Mouse (Mus musculus): ENCODE results near the gene Lypd3. TPM values are rescaled to one million over a fixed set of nuclear protein-coding genes. Genes with fewer than 3 reads are reported as not detected.

Gene Lypd3
- polyA plus RNA-seq, 1 experiment: not detected

GRCm38 (mm10) chr7:24595464-24595863 lies 40.9 kb upstream of the Lypd3 start:
- Histone ChIP-seq H3K4me1 (ENCODE audit: control insufficient read depth) (peaks cover 48% of the 10 kb centered on the region), H3K9me3 (ENCODE audit: control insufficient read depth, low read length) (no peaks in the 10 kb centered on the region), H3K27me3 (ENCODE audit: control insufficient read depth) (peaks cover 2% of the 10 kb centered on the region; the same call in 1 of the 2 replicates), H3K36me3 (ENCODE audit: control insufficient read depth) (no peaks in the 10 kb centered on the region), H3K4me3 (replicated peaks) (no peak overlapping the region)
- TF ChIP-seq TAL1 (IDR thresholded peaks at IDR 0.05; ENCODE audit: low read length) (no peak), GATA1 (IDR thresholded peaks at IDR 0.05; ENCODE audit: low read length) (no peak)

DNA sequence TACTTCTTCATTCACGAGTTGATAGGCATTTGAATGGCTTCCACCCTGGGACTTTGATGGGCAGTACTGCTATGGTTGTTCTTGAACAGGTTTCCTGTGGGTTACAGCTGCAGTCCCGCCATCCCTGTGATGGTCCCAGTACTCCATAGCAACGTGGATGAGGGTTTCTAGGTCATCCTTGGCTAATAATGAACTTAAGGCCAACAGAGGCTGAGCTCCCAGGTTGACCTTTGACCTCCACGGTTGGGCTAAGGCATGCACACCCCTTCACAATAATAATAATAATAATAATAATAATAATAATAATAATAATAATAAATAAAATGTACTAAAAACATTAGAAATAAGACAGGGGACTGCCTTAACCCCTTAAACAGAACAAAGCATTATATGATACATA lies 38.2 kb upstream of the Lypd3 start:
- TF ChIP-seq TAL1 (IDR thresholded peaks at IDR 0.05; ENCODE audit: low read length): no peak
- TF ChIP-seq GATA1 (IDR thresholded peaks at IDR 0.05; ENCODE audit: low read length): no peak
- H3K4me3 ChIP-seq (replicated peaks): no peak overlapping the region
- peaks cover 31% of the 10 kb centered on the region for H3K4me1 ChIP-seq (ENCODE audit: control insufficient read depth)
- no peaks in the 10 kb centered on the region for H3K36me3 ChIP-seq (ENCODE audit: control insufficient read depth)
- H3K27me3 ChIP-seq (ENCODE audit: control insufficient read depth): peaks cover 2% of the 10 kb centered on the region; the same call in 1 of the 2 replicates
- no peaks in the 10 kb centered on the region for H3K9me3 ChIP-seq (ENCODE audit: control insufficient read depth, low read length)

DNA sequence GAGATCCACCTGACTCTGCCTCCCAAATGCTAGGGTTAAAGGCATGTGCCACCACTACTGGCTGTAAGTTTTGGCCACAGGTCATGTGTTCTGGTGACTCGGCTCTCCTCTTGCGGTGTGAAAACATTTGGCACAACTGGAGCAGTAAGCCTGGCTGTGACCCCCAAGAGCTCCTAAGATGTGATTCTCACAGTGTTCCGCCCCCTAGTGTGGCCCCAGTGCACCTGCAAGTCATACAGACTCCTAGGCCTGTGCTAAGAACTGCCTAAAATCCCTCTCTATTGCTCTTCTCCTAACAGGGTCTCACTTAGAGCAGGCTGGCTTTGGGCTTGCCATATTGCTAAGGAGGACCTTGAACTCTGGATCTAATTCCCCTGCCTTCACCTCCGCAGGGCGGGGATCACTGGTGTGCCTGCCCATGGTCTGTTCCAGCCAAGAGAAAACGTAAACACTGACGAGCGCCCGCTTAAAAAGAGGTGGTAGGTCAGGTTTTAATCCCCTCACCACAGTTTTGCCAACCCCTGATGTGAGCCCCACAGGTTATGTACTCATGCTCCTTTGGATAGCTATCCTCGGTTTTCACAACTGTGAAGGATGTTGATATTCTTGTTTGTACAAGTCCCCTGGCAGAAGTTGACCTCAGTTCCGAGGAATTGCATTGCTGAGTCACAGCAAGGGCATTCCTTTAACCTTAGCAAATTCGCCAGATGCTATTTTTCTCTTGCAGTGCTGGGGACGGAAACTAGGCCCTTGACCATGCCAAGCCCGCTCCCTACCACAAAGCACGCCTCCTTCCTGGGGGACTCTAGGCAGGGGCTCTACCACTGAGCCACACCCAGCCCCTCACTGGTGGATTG lies 36.9 kb upstream of the Lypd3 start:
- no peaks in the 10 kb centered on the region for H3K9me3 ChIP-seq (ENCODE audit: control insufficient read depth, low read length)
- peaks cover 3% of the 10 kb centered on the region; the same call in 1 of the 2 replicates for H3K36me3 ChIP-seq (ENCODE audit: control insufficient read depth)
- peaks cover 18% of the 10 kb centered on the region for H3K4me1 ChIP-seq (ENCODE audit: control insufficient read depth)
- H3K27me3 ChIP-seq (ENCODE audit: control insufficient read depth): peaks cover 2% of the 10 kb centered on the region; the same call in 1 of the 2 replicates
- H3K4me3 ChIP-seq (replicated peaks): no peak overlapping the region
- TF ChIP-seq GATA1 (IDR thresholded peaks at IDR 0.05; ENCODE audit: low read length) (no peak), TAL1 (IDR thresholded peaks at IDR 0.05; ENCODE audit: low read length) (no peak)

GRCm38 (mm10) chr7:24600941-24601597 lies 35.3 kb upstream of the Lypd3 start:
- TF ChIP-seq TAL1 (IDR thresholded peaks at IDR 0.05; ENCODE audit: low read length): no peak
- no peak for TF ChIP-seq GATA1 (IDR thresholded peaks at IDR 0.05; ENCODE audit: low read length)
- no peak overlapping the region for H3K4me3 ChIP-seq (replicated peaks)

DNA sequence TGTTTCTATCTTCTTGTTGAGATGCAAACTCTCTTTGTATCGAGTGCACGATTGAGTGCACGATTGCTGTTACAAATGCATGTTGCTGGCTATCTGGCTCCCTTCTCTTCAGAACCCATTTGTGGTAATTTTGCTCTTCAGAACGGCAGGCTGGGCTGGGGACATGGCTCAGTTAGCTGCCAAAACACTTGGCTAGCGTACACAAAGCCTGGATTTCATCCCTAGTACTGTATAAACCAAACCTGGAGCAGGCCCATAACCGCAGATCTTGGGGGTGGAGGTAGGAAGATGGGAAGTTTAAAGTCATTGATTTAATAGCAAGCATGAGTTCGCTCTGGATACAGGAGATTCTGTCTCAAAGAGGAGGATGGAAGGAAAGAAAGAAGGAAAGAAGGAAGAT lies 30.8 kb upstream of the Lypd3 start:
- Histone ChIP-seq H3K4me3 (replicated peaks) (no peak overlapping the region), H3K36me3 (ENCODE audit: control insufficient read depth) (peaks cover 6% of the 10 kb centered on the region), H3K4me1 (ENCODE audit: control insufficient read depth) (peaks cover 16% of the 10 kb centered on the region), H3K9me3 (ENCODE audit: control insufficient read depth, low read length) (peaks cover 2% of the 10 kb centered on the region; the same call in 1 of the 2 replicates), H3K27me3 (ENCODE audit: control insufficient read depth) (peaks cover 6% of the 10 kb centered on the region)
- TF ChIP-seq GATA1 (IDR thresholded peaks at IDR 0.05; ENCODE audit: low read length) (no peak), TAL1 (IDR thresholded peaks at IDR 0.05; ENCODE audit: low read length) (no peak)

More at GRCm38 (mm10) chr7:24600941-24601597, 35.3 kb upstream of the Lypd3 start:
- no peaks in the 10 kb centered on the region for H3K27me3 ChIP-seq (ENCODE audit: control insufficient read depth)
- H3K36me3 ChIP-seq (ENCODE audit: control insufficient read depth): peaks cover 3% of the 10 kb centered on the region; the same call in 1 of the 2 replicates
- H3K4me1 ChIP-seq (ENCODE audit: control insufficient read depth): peaks cover 10% of the 10 kb centered on the region
- H3K9me3 ChIP-seq (ENCODE audit: control insufficient read depth, low read length): no peaks in the 10 kb centered on the region

GRCm38 (mm10) chr7:24606046-24606445 lies 30.3 kb upstream of the Lypd3 start:
- H3K4me3 ChIP-seq (replicated peaks): no peak overlapping the region
- H3K27me3 ChIP-seq (ENCODE audit: control insufficient read depth): peaks cover 11% of the 10 kb centered on the region
- no peak for TF ChIP-seq GATA1 (IDR thresholded peaks at IDR 0.05; ENCODE audit: low read length)
- TF ChIP-seq TAL1 (IDR thresholded peaks at IDR 0.05; ENCODE audit: low read length): no peak
- peaks cover 2% of the 10 kb centered on the region; the same call in 1 of the 2 replicates for H3K9me3 ChIP-seq (ENCODE audit: control insufficient read depth, low read length)
- H3K4me1 ChIP-seq (ENCODE audit: control insufficient read depth): peaks cover 18% of the 10 kb centered on the region
- H3K36me3 ChIP-seq (ENCODE audit: control insufficient read depth): peaks cover 6% of the 10 kb centered on the region

GRCm38 (mm10) chr7:24608017-24608416 lies 28.3 kb upstream of the Lypd3 start:
- Histone ChIP-seq H3K4me1 (ENCODE audit: control insufficient read depth) (peaks cover 28% of the 10 kb centered on the region), H3K4me3 (replicated peaks) (no peak overlapping the region), H3K36me3 (ENCODE audit: control insufficient read depth) (peaks cover 6% of the 10 kb centered on the region), H3K9me3 (ENCODE audit: control insufficient read depth, low read length) (peaks cover 2% of the 10 kb centered on the region; the same call in 1 of the 2 replicates), H3K27me3 (ENCODE audit: control insufficient read depth) (peaks cover 30% of the 10 kb centered on the region)
- TF ChIP-seq TAL1 (IDR thresholded peaks at IDR 0.05; ENCODE audit: low read length) (no peak), GATA1 (IDR thresholded peaks at IDR 0.05; ENCODE audit: low read length) (no peak)

- Histone ChIP-seq H3K9me3 (ENCODE audit: control insufficient read depth, low read length) (peaks cover 2% of the 10 kb centered on the region; the same call in 1 of the 2 replicates), H3K36me3 (ENCODE audit: control insufficient read depth) (peaks cover 6% of the 10 kb centered on the region), H3K4me3 (replicated peaks) (no peak overlapping the region), H3K4me1 (ENCODE audit: control insufficient read depth) (peaks cover 28% of the 10 kb centered on the region), H3K27me3 (ENCODE audit: control insufficient read depth) (peaks cover 36% of the 10 kb centered on the region)
- TF ChIP-seq TAL1 (IDR thresholded peaks at IDR 0.05; ENCODE audit: low read length) (no peak), GATA1 (IDR thresholded peaks at IDR 0.05; ENCODE audit: low read length) (no peak)
Measured at GRCm38 (mm10) chr7:24608561-24608960, 27.8 kb upstream of the Lypd3 start.
